9 mouse cellular contexts compared by ENCODE assay signal in the genomic region with DNA sequence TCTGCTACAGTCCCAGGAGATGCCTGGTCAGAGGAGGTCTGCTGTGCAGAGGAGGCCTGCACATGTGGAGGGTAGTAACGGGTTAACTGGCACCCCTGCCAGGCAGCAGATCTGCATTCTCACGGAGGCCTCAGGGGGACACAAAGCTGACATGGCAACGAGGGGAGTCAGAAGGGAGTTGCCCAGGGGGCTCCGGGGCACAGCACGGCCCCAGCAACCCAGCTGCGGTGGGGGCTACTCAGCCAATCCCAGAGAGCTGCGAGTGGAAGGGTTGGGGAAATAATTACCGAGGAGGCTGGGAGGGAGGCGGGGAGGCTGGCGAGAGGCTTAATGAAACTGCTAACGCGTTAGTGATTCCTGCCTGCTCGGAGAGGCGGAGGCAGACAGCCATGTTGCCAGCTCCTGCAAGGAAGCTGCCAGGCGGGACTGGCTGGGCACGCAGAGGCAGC. TPM values are rescaled to one million over a fixed set of nuclear protein-coding genes. Genes with fewer than 3 reads are reported as not detected.
DNase-seq lines count a peak whose midpoint lies in the region; ATAC-seq and TF ChIP-seq lines count a peak whose summit lies in the region.
"Had no signal": no experiment of that assay in that cellular context is flagged by ENCODE, and none has a peak within 500 bp of the region (broad histone marks: within the 10 kb centered on the region; RNA-seq: fewer than 3 reads in every experiment).

No protein-coding gene starts in this region.

- H3K36me3 ChIP-seq in neural tube, embryonic 11.5 days (ENCODE audit: control insufficient read depth, insufficient read depth, low read length): no peaks in the 10 kb centered on the region
- H3K36me3 ChIP-seq in hindbrain, embryonic 14.5 days (replicated peaks; ENCODE audit: control insufficient read depth, insufficient read depth): no peaks in the 10 kb centered on the region

- peaks cover 45% of the 10 kb centered on the region for H3K4me1 ChIP-seq in neural tube, embryonic 11.5 days (ENCODE audit: control insufficient read depth, insufficient read depth, low read length)
- peaks cover 73% of the 10 kb centered on the region for H3K4me1 ChIP-seq in hindbrain, embryonic 14.5 days (replicated peaks; ENCODE audit: control insufficient read depth, insufficient read depth, low read length)
- peaks cover 84% of the 10 kb centered on the region for H3K4me1 ChIP-seq in olfactory bulb, adult 2 months (ENCODE audit: control insufficient read depth, insufficient read depth, low read length)

- no peaks in the 10 kb centered on the region for H3K9me3 ChIP-seq in neural tube, embryonic 11.5 days (ENCODE audit: control insufficient read depth, low read length)
- no peaks in the 10 kb centered on the region for H3K9me3 ChIP-seq in hindbrain, embryonic 14.5 days (ENCODE audit: control insufficient read depth, low read length)

- TF ChIP-seq POLR2A in olfactory bulb, adult 2 months (IDR thresholded peaks at IDR 0.05; ENCODE audit: insufficient read depth, low read depth, low read length): 0 out of 2 replicates have a peak, but pooled peaks have one; percentile 25

- no peak for TF ChIP-seq CTCF in olfactory bulb, adult 2 months (IDR thresholded peaks at IDR 0.05; ENCODE audit: insufficient read depth, low read depth, low read length)

- WGBS in neural tube, embryonic 11.5 days: 1% methylated on average over 16 of the region's 16 CpGs
- under 1% methylated on average over 16 of the region's 16 CpGs for WGBS in hindbrain, embryonic 14.5 days
- 2% methylated on average over 16 of the region's 16 CpGs for WGBS in olfactory bulb, adult 2 months

- H3K4me2 ChIP-seq in neural tube, embryonic 11.5 days (ENCODE audit: low read depth): peak overlapping the region; percentile 21
- H3K4me2 ChIP-seq in hindbrain, embryonic 14.5 days (replicated peaks): peak overlapping the region; percentile 80

- no peak overlapping the region for H3K27ac ChIP-seq in neural tube, embryonic 11.5 days (ENCODE audit: low read depth, low read length)
- peak overlapping the region; percentile 86 for H3K27ac ChIP-seq in hindbrain, embryonic 14.5 days
- peak overlapping the region; percentile 64 for H3K27ac ChIP-seq in olfactory bulb, adult 2 months (ENCODE audit: insufficient read depth, low read depth, low read length)
- H3K27ac ChIP-seq: liver, embryonic 14.5 days had no signal

- H3K9ac ChIP-seq in neural tube, embryonic 11.5 days (ENCODE audit: low read length): no peak overlapping the region
- H3K9ac ChIP-seq in hindbrain, embryonic 14.5 days: peak overlapping the region; percentile 59
- H3K9ac ChIP-seq: liver, embryonic 14.5 days had no signal

- ATAC-seq in neural tube, embryonic 11.5 days (ENCODE audit: insufficient read depth, low FRiP score, low TSS enrichment): no peak
- ATAC-seq in hindbrain, embryonic 14.5 days (ENCODE audit: low FRiP score): peak; percentile 44

- no peak overlapping the region for H3K4me3 ChIP-seq in neural tube, embryonic 11.5 days (ENCODE audit: low read depth, low read length)
- peak overlapping the region; percentile 5; the same call in 1 of the 2 replicates for H3K4me3 ChIP-seq in hindbrain, embryonic 14.5 days (replicated peaks; ENCODE audit: low read length)
- H3K4me3 ChIP-seq in olfactory bulb, adult 2 months (ENCODE audit: insufficient read depth, low read depth, low read length): peak overlapping the region; percentile 33

- H3K27me3 ChIP-seq in neural tube, embryonic 11.5 days (ENCODE audit: control insufficient read depth, insufficient read depth, low read length): peaks cover 81% of the 10 kb centered on the region
- H3K27me3 ChIP-seq in hindbrain, embryonic 14.5 days (ENCODE audit: control insufficient read depth, insufficient read depth, low read length): peaks cover 11% of the 10 kb centered on the region

- peak; percentile 45 for DNase-seq in neural tube, embryonic 11.5 days (ENCODE audit: low spot score)
- DNase-seq in neural tube, embryonic 10.5 days (ENCODE audit: extremely low spot score, low spot score): no peak
- peak; percentile 71 for DNase-seq in hindbrain, embryonic 14.5 days (ENCODE audit: low spot score)
- peak; percentile 43 to 70 for DNase-seq in left cerebral cortex, adult 18-20 months (ENCODE audit: low spot score in 2 of 2)
- DNase-seq in liver: no peak
- no peak for DNase-seq in urinary bladder, postnatal 10 days (ENCODE audit: low spot score)
- no peak for DNase-seq in cerebellum, adult 11 months

RNA-seq across cellular contexts. Expression of a gene that starts 29.4 kb away (rescaled TPM):
- polyA plus RNA-seq in neural tube, embryonic 11.5 days (2014; fragmentation: Nextera tagmentation; extraction: Ambion mirVana): 12.4 TPM in 2 replicates
- polyA plus RNA-seq in hindbrain, embryonic 14.5 days (2014; fragmentation: Nextera tagmentation; extraction: Ambion mirVana): 14.0 TPM in 2 replicates
- 100 to 1,000 TPM; 233 to 245 TPM for total RNA-seq in left cerebral cortex, adult 18-20 months (2021)
- polyA plus RNA-seq in olfactory bulb, adult 2 months (2012; ENCODE audit: insufficient read depth, insufficient read length, low replicate concordance, missing spikeins): 82.1 TPM in 1 of 2 replicates, not detected in the other

Comparison
In these comparisons a context has a peak if more than half of its experiments do, and no peak if none do; other contexts are left out.
1. DNase-seq: peak in neural tube, embryonic 11.5 days (single experiment), hindbrain, embryonic 14.5 days (single experiment) and left cerebral cortex, adult 18-20 months (2 of 2); none in neural tube, embryonic 10.5 days (single experiment), liver (single experiment), urinary bladder, postnatal 10 days (single experiment) and cerebellum, adult 11 months (single experiment).